Mouse (Mus musculus) liver, embryonic 11.5 days (tissue): Measurements from ENCODE around the gene Mfsd5. TPM values are rescaled to one million over a fixed set of nuclear protein-coding genes. Genes with fewer than 3 reads are reported as not detected.

Experiments used
- ATAC-seq: fragments of 200-750 bp; cut with Nextera tagmentation; replicated peaks from 2 replicates; pipeline ENCODE4 v1.8.0; 2017; ENCODE audit warnings: moderate number of reproducible peaks, mild to moderate bottlenecking, moderate TSS enrichment, moderate library complexity; ENCODE audit not compliant: low FRiP score
- DNase-seq: peaks from one replicate; pipeline ENCODE4 v3.0.0-alpha.2; 2017; ENCODE audit warnings: low spot score
- H3K27ac ChIP-seq: fragments of 300-500 bp; sonication (generic); 2 replicates; pipeline ENCODE4 v1.5.1; 2014; ENCODE audit warnings: mild to moderate bottlenecking, low read depth, low read length, control low read depth
- H3K27me3 ChIP-seq: fragments of 300-500 bp; sonication (generic); replicated peaks from 2 replicates; pipeline ENCODE4 v1.6.1; 2014; ENCODE audit warnings: low read length, mixed read lengths; ENCODE audit not compliant: control insufficient read depth, insufficient read depth
- H3K36me3 ChIP-seq: fragments of 300-500 bp; sonication (generic); 2 replicates; pipeline ENCODE4 v1.6.1; 2014; ENCODE audit warnings: mild to moderate bottlenecking, low read length, moderate library complexity, mixed read lengths; ENCODE audit not compliant: control insufficient read depth, insufficient read depth
- H3K4me1 ChIP-seq: fragments of 300-500 bp; sonication (generic); replicated peaks from 2 replicates; pipeline ENCODE4 v1.6.1; 2014; ENCODE audit warnings: low read length, mixed read lengths; ENCODE audit not compliant: control insufficient read depth, insufficient read depth
- H3K4me2 ChIP-seq: fragments of 300-500 bp; sonication (generic); 2 replicates; pipeline ENCODE4 v1.6.1; 2014; ENCODE audit warnings: mild to moderate bottlenecking, control low read depth, moderate library complexity
- H3K4me3 ChIP-seq: fragments of 300-500 bp; sonication (generic); 2 replicates; pipeline ENCODE4 v1.5.1; 2014; ENCODE audit warnings: low read depth, low read length, control low read depth
- H3K9ac ChIP-seq: fragments of 300-500 bp; sonication (generic); 2 replicates; pipeline ENCODE4 v1.6.1; 2014; ENCODE audit warnings: low read depth, low read length, control low read depth
- H3K9me3 ChIP-seq: fragments of 300-500 bp; sonication (generic); 2 replicates; pipeline ENCODE4 v1.6.1; 2016; ENCODE audit warnings: low read length, inconsistent platforms, mixed read lengths; ENCODE audit not compliant: control insufficient read depth
- WGBS: fragments of 180-500 bp; shearing (Covaris S2); extraction: QIAGEN DNeasy Blood & Tissue Kit; methylation state at CpG from one replicate; pipeline ENCODE4 v1.1.7; 2014; 5-methylcytosine and 5-hydroxymethylcytosine counted together
- polyA plus RNA-seq: library from polyadenylated mRNA; unstranded; fragments of >200 nt; fragmentation: Nextera tagmentation; extraction: Ambion mirVana; gene quantifications from 2 replicates; pipeline ENCODE4 v1.2.1, GENCODE M21; 2014

Mfsd5 gene
- polyA plus RNA-seq, 1 experiment from 2014 or later, result 58.8 TPM

- WGBS, result 66% methylated on average over 11 of the region's 11 CpGs
- peaks cover 20% of the 10 kb centered on the region for H3K27me3 ChIP-seq
Measured at GRCm38 (mm10) chr15:102239851-102240250, 39.4 kb upstream of the Mfsd5 start.

GRCm38 (mm10) chr15:102240607-102241006, 38.6 kb upstream of the Mfsd5 start:
- WGBS, result 69% methylated on average over 4 of the region's 4 CpGs
- no peak overlapping the region for H3K27ac ChIP-seq
- H3K9me3 ChIP-seq, result no peaks in the 10 kb centered on the region
- no peak for DNase-seq
- no peak overlapping the region for H3K4me2 ChIP-seq
- H3K36me3 ChIP-seq, result no peaks in the 10 kb centered on the region
- peaks cover 28% of the 10 kb centered on the region for H3K27me3 ChIP-seq
- no peak overlapping the region for H3K4me3 ChIP-seq
- no peak for ATAC-seq
- no peak overlapping the region for H3K9ac ChIP-seq
- H3K4me1 ChIP-seq, result peaks cover 38% of the 10 kb centered on the region

More at GRCm38 (mm10) chr15:102239851-102240250, 39.4 kb upstream of the Mfsd5 start:
- H3K9me3 ChIP-seq, result no peaks in the 10 kb centered on the region
- ATAC-seq (no peak), DNase-seq (no peak)
- no peaks in the 10 kb centered on the region for H3K36me3 ChIP-seq
- H3K4me1 ChIP-seq, result peaks cover 38% of the 10 kb centered on the region
- no peak overlapping the region for H3K4me3 ChIP-seq
- no peak overlapping the region for H3K9ac ChIP-seq
- H3K27ac ChIP-seq, result no peak overlapping the region
- H3K4me2 ChIP-seq, result no peak overlapping the region

- no peak overlapping the region for H3K9ac ChIP-seq
- peaks cover 48% of the 10 kb centered on the region for H3K27me3 ChIP-seq
Measured at GRCm38 (mm10) chr15:102242404-102243228, 36.6 kb upstream of the Mfsd5 start.

GRCm38 (mm10) chr15:102243229-102244190, 35.7 kb upstream of the Mfsd5 start:
- H3K4me3 ChIP-seq, result peak overlapping the region; percentile 3; the same call in 1 of the 2 replicates
- peaks cover 46% of the 10 kb centered on the region for H3K4me1 ChIP-seq
- no peak overlapping the region for H3K27ac ChIP-seq
- H3K4me2 ChIP-seq, result peak overlapping the region; percentile 89
- H3K9me3 ChIP-seq, result no peaks in the 10 kb centered on the region
- WGBS, result 14% methylated on average over 22 of the region's 22 CpGs
- peak overlapping the region; percentile 10; the same call in 1 of the 2 replicates for H3K9ac ChIP-seq
- peaks cover 57% of the 10 kb centered on the region for H3K27me3 ChIP-seq
- no peak for ATAC-seq
- no peak for DNase-seq
- no peaks in the 10 kb centered on the region for H3K36me3 ChIP-seq

More at GRCm38 (mm10) chr15:102242404-102243228, 36.6 kb upstream of the Mfsd5 start:
- no peaks in the 10 kb centered on the region for H3K9me3 ChIP-seq
- DNase-seq (no peak), ATAC-seq (no peak)
- H3K4me1 ChIP-seq, result peaks cover 40% of the 10 kb centered on the region
- 48% methylated on average over 12 of the region's 12 CpGs for WGBS
- H3K4me3 ChIP-seq, result no peak overlapping the region
- H3K4me2 ChIP-seq, result peak overlapping the region; percentile 89
- no peak overlapping the region for H3K27ac ChIP-seq
- H3K36me3 ChIP-seq, result no peaks in the 10 kb centered on the region

GRCm38 (mm10) chr15:102244306-102245191, 34.7 kb upstream of the Mfsd5 start:
- H3K4me2 ChIP-seq, result peak overlapping the region; percentile 89
- no peak overlapping the region for H3K27ac ChIP-seq
- DNase-seq (no peak), ATAC-seq (no peak)
- no peaks in the 10 kb centered on the region for H3K36me3 ChIP-seq
- 29% methylated on average over 19 of the region's 19 CpGs for WGBS
- H3K9me3 ChIP-seq, result no peaks in the 10 kb centered on the region
- H3K4me1 ChIP-seq, result peaks cover 49% of the 10 kb centered on the region
- H3K9ac ChIP-seq, result no peak overlapping the region
- H3K4me3 ChIP-seq, result peak overlapping the region; percentile 51
- H3K27me3 ChIP-seq, result peaks cover 65% of the 10 kb centered on the region

- Histone ChIP-seq H3K4me3 (peak overlapping the region; percentile 51), H3K9me3 (no peaks in the 10 kb centered on the region), H3K36me3 (no peaks in the 10 kb centered on the region), H3K4me2 (peak overlapping the region; percentile 89), H3K4me1 (peaks cover 49% of the 10 kb centered on the region), H3K9ac (peak overlapping the region; percentile 52), H3K27ac (peak overlapping the region; percentile 81; the same call in 1 of the 2 replicates), H3K27me3 (peaks cover 72% of the 10 kb centered on the region)
- DNase-seq, result no peak
- ATAC-seq, result no peak
- WGBS, result 12% methylated on average over 14 of the region's 14 CpGs
Measured at GRCm38 (mm10) chr15:102245461-102245881, 33.8 kb upstream of the Mfsd5 start.

- H3K4me3 ChIP-seq, result peak overlapping the region; percentile 51
- peaks cover 78% of the 10 kb centered on the region for H3K27me3 ChIP-seq
- no peaks in the 10 kb centered on the region for H3K9me3 ChIP-seq
- peak; percentile 65 for ATAC-seq
- peak overlapping the region; percentile 89 for H3K4me2 ChIP-seq
- H3K4me1 ChIP-seq, result peaks cover 46% of the 10 kb centered on the region
- under 1% methylated on average over 41 of the region's 44 CpGs for WGBS
- peak; percentile 74 for DNase-seq
- H3K36me3 ChIP-seq, result no peaks in the 10 kb centered on the region
- H3K27ac ChIP-seq, result peak overlapping the region; percentile 81
- H3K9ac ChIP-seq, result peak overlapping the region; percentile 52
Measured at GRCm38 (mm10) chr15:102245891-102246741, 33.1 kb upstream of the Mfsd5 start.
